Mouse (Mus musculus) limb, embryonic 10.5 days (tissue): ENCODE measurements around the gene Med12. TPM values are rescaled to one million over a fixed set of nuclear protein-coding genes. Genes with fewer than 3 reads are reported as not detected.

Source experiments
- DNase-seq: peaks from one replicate; pipeline ENCODE4 v3.0.0-alpha.2; 2017; ENCODE audit warnings: low spot score
- H3K27ac ChIP-seq: fragments of 300-500 bp; sonication (generic); 2 replicates; pipeline ENCODE4 v1.5.1; 2016; ENCODE audit warnings: mild to moderate bottlenecking
- H3K27me3 ChIP-seq: fragments of 300-500 bp; sonication (generic); 2 replicates; pipeline ENCODE4 v1.6.1; 2016; ENCODE audit warnings: low read depth, mild to moderate bottlenecking; ENCODE audit not compliant: poor library complexity, severe bottlenecking
- H3K36me3 ChIP-seq: fragments of 300-500 bp; sonication (generic); 2 replicates; pipeline ENCODE4 v1.6.1; 2016; ENCODE audit warnings: mild to moderate bottlenecking, moderate library complexity
- H3K4me1 ChIP-seq: fragments of 300-500 bp; sonication (generic); 2 replicates; pipeline ENCODE4 v1.6.1; 2016
- H3K4me3 ChIP-seq: fragments of 300-500 bp; sonication (generic); 2 replicates; pipeline ENCODE4 v1.5.1; 2016; ENCODE audit warnings: mild to moderate bottlenecking, moderate library complexity
- H3K9me3 ChIP-seq: fragments of 300-500 bp; sonication (generic); replicated peaks from 2 replicates; pipeline ENCODE4 v1.6.1; 2016; ENCODE audit warnings: mild to moderate bottlenecking
- WGBS: fragments of 180-500 bp; shearing (Covaris S2); methylation state at CpG from one replicate; pipeline ENCODE4 v1.1.7; 2016; 5-methylcytosine and 5-hydroxymethylcytosine counted together
- polyA plus RNA-seq: library from polyadenylated mRNA; unstranded; fragments of >200 nt; fragmentation: Nextera tagmentation; extraction: Ambion mirVana; gene quantifications from 2 replicates; pipeline ENCODE4 v1.2.1, GENCODE M21; 2016

Gene Med12
- 35.9 and 42.9 TPM in 2 replicates for polyA plus RNA-seq

GRCm38 (mm10) chrX:101273875-101274738 is at the start of gene Med12:
Med12 (plus strand) TSS chrX:101274030.
- peak within 1 kb of the TSS; percentile 90 for H3K27ac ChIP-seq
- H3K9me3 ChIP-seq = no peaks in the 10 kb centered on the region
- peaks cover 39% of the 10 kb centered on the region for H3K36me3 ChIP-seq
- 13% methylated on average over 53 of the region's 54 CpGs for WGBS
- peaks cover 14% of the 10 kb centered on the region; the same call in 1 of the 2 replicates for H3K4me1 ChIP-seq
- peak within 1 kb of the TSS; percentile 65 for H3K4me3 ChIP-seq
- DNase-seq = peak; percentile 85
- peaks cover 89% of the 10 kb centered on the region for H3K27me3 ChIP-seq

GRCm38 (mm10) chrX:101245011-101245410 is 28.8 kb upstream of the Med12 start:
- DNase-seq = no peak
- WGBS = 30% methylated on average over 1 of the region's 1 CpGs
- Histone ChIP-seq H3K27ac (no peak overlapping the region), H3K4me1 (no peaks in the 10 kb centered on the region), H3K4me3 (no peak overlapping the region), H3K27me3 (peaks cover 48% of the 10 kb centered on the region), H3K9me3 (no peaks in the 10 kb centered on the region), H3K36me3 (no peaks in the 10 kb centered on the region)

GRCm38 (mm10) chrX:101253952-101254729 is 19.7 kb upstream of the Med12 start, which contains the start of gene Foxo4:
Foxo4 (plus strand) TSS chrX:101254528.
- Histone ChIP-seq H3K27me3 (peaks cover 65% of the 10 kb centered on the region), H3K4me1 (peaks cover 6% of the 10 kb centered on the region; the same call in 1 of the 2 replicates), H3K4me3 (peak within 1 kb of the TSS; percentile 66), H3K36me3 (peaks cover 19% of the 10 kb centered on the region), H3K9me3 (no peaks in the 10 kb centered on the region), H3K27ac (peak within 1 kb of the TSS; percentile 89)
- 14% methylated on average over 47 of the region's 47 CpGs for WGBS
- peak; percentile 83 for DNase-seq

GRCm38 (mm10) chrX:101254740-101255139 is 19.1 kb upstream of the Med12 start:
- peaks cover 20% of the 10 kb centered on the region for H3K36me3 ChIP-seq
- H3K4me1 ChIP-seq = peaks cover 12% of the 10 kb centered on the region
- H3K4me3 ChIP-seq = peak overlapping the region; percentile 66
- 10% methylated on average over 26 of the region's 26 CpGs for WGBS
- peak overlapping the region; percentile 89 for H3K27ac ChIP-seq
- no peaks in the 10 kb centered on the region for H3K9me3 ChIP-seq
- no peak for DNase-seq
- peaks cover 66% of the 10 kb centered on the region for H3K27me3 ChIP-seq

- peaks cover 20% of the 10 kb centered on the region for H3K36me3 ChIP-seq
- H3K4me3 ChIP-seq = peak overlapping the region; percentile 66
- no peaks in the 10 kb centered on the region for H3K9me3 ChIP-seq
- DNase-seq = no peak
- WGBS = 88% methylated on average over 13 of the region's 13 CpGs
- peaks cover 23% of the 10 kb centered on the region for H3K4me1 ChIP-seq
- H3K27ac ChIP-seq = no peak overlapping the region
- H3K27me3 ChIP-seq = peaks cover 83% of the 10 kb centered on the region
Measured at GRCm38 (mm10) chrX:101256603-101257002, 17.2 kb upstream of the Med12 start.

GRCm38 (mm10) chrX:101260441-101261325 is 13.1 kb upstream of the Med12 start:
- H3K4me3 ChIP-seq = 0 out of 2 replicates have a peak overlapping the region, but pooled peaks have one; percentile 6
- peaks cover 20% of the 10 kb centered on the region for H3K36me3 ChIP-seq
- DNase-seq = peak; percentile 78
- peak overlapping the region; percentile 86 for H3K27ac ChIP-seq
- 10% methylated on average over 8 of the region's 13 CpGs for WGBS
- peaks cover 97% of the 10 kb centered on the region for H3K27me3 ChIP-seq
- H3K9me3 ChIP-seq = no peaks in the 10 kb centered on the region
- H3K4me1 ChIP-seq = peaks cover 33% of the 10 kb centered on the region

- H3K4me1 ChIP-seq = peaks cover 46% of the 10 kb centered on the region
- peaks cover 95% of the 10 kb centered on the region for H3K27me3 ChIP-seq
- no peak for DNase-seq
- H3K9me3 ChIP-seq = no peaks in the 10 kb centered on the region
- peak within 1 kb of the TSS; percentile 77 for H3K27ac ChIP-seq
- 94% methylated on average over 1 of the region's 1 CpGs for WGBS
- H3K36me3 ChIP-seq = peaks cover 3% of the 10 kb centered on the region
- no peak within 1 kb of the TSS for H3K4me3 ChIP-seq
Measured at GRCm38 (mm10) chrX:101263892-101264291, 9.9 kb upstream of the Med12 start, which contains the start of gene Gm614. Gm614 (minus strand) TSS chrX:101263992.

- Histone ChIP-seq H3K27ac (no peak overlapping the region), H3K9me3 (no peaks in the 10 kb centered on the region), H3K27me3 (peaks cover 89% of the 10 kb centered on the region), H3K36me3 (no peaks in the 10 kb centered on the region), H3K4me1 (peaks cover 26% of the 10 kb centered on the region), H3K4me3 (no peak overlapping the region)
- DNase-seq = no peak
- 94% methylated on average over 6 of the region's 6 CpGs for WGBS
Measured at GRCm38 (mm10) chrX:101266631-101267030, 7.2 kb upstream of the Med12 start.

- Histone ChIP-seq H3K4me1 (peaks cover 28% of the 10 kb centered on the region), H3K4me3 (no peak within 1 kb of the TSS), H3K9me3 (no peaks in the 10 kb centered on the region), H3K27ac (no peak within 1 kb of the TSS; the same call in 1 of the 2 replicates), H3K27me3 (peaks cover 87% of the 10 kb centered on the region), H3K36me3 (no peaks in the 10 kb centered on the region)
- DNase-seq = no peak
- 82% methylated on average over 5 of the region's 5 CpGs for WGBS
Measured at GRCm38 (mm10) chrX:101268025-101268754, 5.6 kb upstream of the Med12 start, which contains the start of gene Il2rg. Il2rg (minus strand) TSS chrX:101268255.

GRCm38 (mm10) chrX:101268755-101269124 is 5.1 kb upstream of the Med12 start, which contains the start of gene Gm20489:
Gm20489 (minus strand) TSS chrX:101269023.
- H3K27me3 ChIP-seq = peaks cover 87% of the 10 kb centered on the region
- no peak within 1 kb of the TSS for H3K4me3 ChIP-seq
- no peak for DNase-seq
- no peak within 1 kb of the TSS; the same call in 1 of the 2 replicates for H3K27ac ChIP-seq
- H3K36me3 ChIP-seq = no peaks in the 10 kb centered on the region
- peaks cover 32% of the 10 kb centered on the region for H3K4me1 ChIP-seq
- WGBS = 44% methylated on average over 3 of the region's 3 CpGs
- H3K9me3 ChIP-seq = no peaks in the 10 kb centered on the region

GRCm38 (mm10) chrX:101273410-101273809 is 420 bp upstream of the Med12 start:
- Histone ChIP-seq H3K27ac (peak overlapping the region; percentile 90), H3K27me3 (peaks cover 89% of the 10 kb centered on the region), H3K9me3 (no peaks in the 10 kb centered on the region), H3K4me1 (peaks cover 18% of the 10 kb centered on the region; the same call in 1 of the 2 replicates), H3K36me3 (peaks cover 32% of the 10 kb centered on the region), H3K4me3 (peak overlapping the region; percentile 65)
- WGBS = 20% methylated on average over 6 of the region's 6 CpGs
- DNase-seq = no peak
